Mouse (Mus musculus): ENCODE measurements at regions not wholly inside any gene's neighbourhood (a gene's known extent, or its start where the extent isn't known, plus 50 kb on each side); places are given as distances from the start of the nearest gene placed in this dataset.
"Not testable (repeated sequence)": the region's sequence is repeated elsewhere in the genome, so short reads cannot be mapped to it uniquely, and the experiment has no call there.

GRCm38 (mm10) chr1:65761141-65761540 is 165.2 kb upstream of the Crygf start:
- Histone ChIP-seq H3K27me3 (ENCODE audit: low read depth, poor library complexity, severe bottlenecking) (no peaks in the 10 kb centered on the region), H3K27ac (replicated peaks) (no peak overlapping the region), H3K4me1 (no peaks in the 10 kb centered on the region), H3K9me3 (replicated peaks) (no peaks in the 10 kb centered on the region), H3K4me3 (no peak overlapping the region), H3K36me3 (no peaks in the 10 kb centered on the region)
- no peak for DNase-seq (ENCODE audit: low spot score)
- 78% methylated on average over 2 of the region's 2 CpGs for WGBS

GRCm38 (mm10) chr1:65800244-65800643 is 126.1 kb upstream of the Crygf start:
- no peak for DNase-seq (ENCODE audit: low spot score)
- WGBS, result 92% methylated on average over 1 of the region's 1 CpGs
- Histone ChIP-seq H3K4me1 (no peaks in the 10 kb centered on the region), H3K27me3 (ENCODE audit: low read depth, poor library complexity, severe bottlenecking) (no peaks in the 10 kb centered on the region), H3K4me3 (no peak overlapping the region), H3K9me3 (replicated peaks) (no peaks in the 10 kb centered on the region), H3K27ac (replicated peaks) (no peak overlapping the region), H3K36me3 (no peaks in the 10 kb centered on the region)

- Histone ChIP-seq H3K27me3 (ENCODE audit: low read depth, poor library complexity, severe bottlenecking) (no peaks in the 10 kb centered on the region), H3K4me3 (no peak overlapping the region), H3K36me3 (no peaks in the 10 kb centered on the region), H3K27ac (replicated peaks) (no peak overlapping the region), H3K4me1 (no peaks in the 10 kb centered on the region), H3K9me3 (replicated peaks) (no peaks in the 10 kb centered on the region)
- DNase-seq (ENCODE audit: low spot score), result no peak
- 82% methylated on average over 5 of the region's 5 CpGs for WGBS
These were observed 105.5 kb upstream of the Crygf start for GRCm38 (mm10) chr1:65820771-65821170.

- 84% methylated on average over 2 of the region's 2 CpGs for WGBS
- no peaks in the 10 kb centered on the region for H3K27me3 ChIP-seq (ENCODE audit: low read depth, poor library complexity, severe bottlenecking)
- no peaks in the 10 kb centered on the region for H3K9me3 ChIP-seq (replicated peaks)
- H3K27ac ChIP-seq (replicated peaks), result no peak overlapping the region
- no peak overlapping the region for H3K4me3 ChIP-seq
- no peaks in the 10 kb centered on the region for H3K36me3 ChIP-seq
- no peak for DNase-seq (ENCODE audit: low spot score)
- no peaks in the 10 kb centered on the region for H3K4me1 ChIP-seq
These were observed 85.2 kb upstream of the Crygf start for GRCm38 (mm10) chr1:65841116-65841515.

- DNase-seq (ENCODE audit: low spot score), result no peak
- WGBS, result 68% methylated on average over 2 of the region's 2 CpGs
- no peak overlapping the region for H3K27ac ChIP-seq (replicated peaks)
- H3K9me3 ChIP-seq (replicated peaks), result no peaks in the 10 kb centered on the region
- H3K36me3 ChIP-seq, result no peaks in the 10 kb centered on the region
- no peaks in the 10 kb centered on the region for H3K4me1 ChIP-seq
- no peaks in the 10 kb centered on the region for H3K27me3 ChIP-seq (ENCODE audit: low read depth, poor library complexity, severe bottlenecking)
- H3K4me3 ChIP-seq, result no peak overlapping the region
These were observed 79.3 kb upstream of the Crygf start for GRCm38 (mm10) chr1:65847005-65847404.

- not testable (repeated sequence) for H3K27me3 ChIP-seq (ENCODE audit: low read depth, poor library complexity, severe bottlenecking); H3K4me3 ChIP-seq; H3K4me1 ChIP-seq; H3K27ac ChIP-seq (replicated peaks); H3K36me3 ChIP-seq; H3K9me3 ChIP-seq (replicated peaks); DNase-seq (ENCODE audit: low spot score)
- WGBS, result 86% methylated on average over 2 of the region's 2 CpGs
These were observed 52.6 kb upstream of the Crygf start for GRCm38 (mm10) chr1:65873691-65874090.
